ENCODE assay signal across 7 mouse cellular contexts in the genomic region with DNA sequence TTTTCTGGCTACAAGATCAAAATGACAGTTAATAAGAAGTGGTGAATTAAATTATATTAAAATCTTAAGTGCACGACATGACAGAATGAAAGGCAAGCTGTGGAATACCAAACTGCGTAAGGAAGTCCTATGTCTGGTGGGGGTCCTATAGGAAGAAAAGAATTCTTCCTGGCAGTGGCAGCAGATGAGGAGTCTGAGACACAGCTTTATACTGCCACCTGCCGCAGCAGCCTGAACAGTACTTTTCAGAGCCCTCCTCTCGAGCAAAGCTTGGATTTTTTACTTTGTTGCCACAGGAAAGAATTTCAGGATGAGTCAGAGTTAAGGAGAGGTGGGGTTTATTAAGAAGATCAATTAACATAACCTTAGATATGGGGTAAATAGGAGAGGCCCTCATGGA. TPM values are rescaled to one million over a fixed set of nuclear protein-coding genes. Genes with fewer than 3 reads are reported as not detected.
DNase-seq lines count a peak whose midpoint lies in the region; ATAC-seq and TF ChIP-seq lines count a peak whose summit lies in the region.

No protein-coding gene starts in this region.

- no peak overlapping the region for H3K4me3 ChIP-seq in heart, embryonic 12.5 days
- no peak overlapping the region for H3K4me3 ChIP-seq in forebrain, postnatal 0 days (ENCODE audit: low read depth, low read length)

- no peaks in the 10 kb centered on the region for H3K27me3 ChIP-seq in heart, embryonic 12.5 days (replicated peaks)
- no peaks in the 10 kb centered on the region for H3K27me3 ChIP-seq in forebrain, postnatal 0 days (ENCODE audit: insufficient read depth, low read length)

- ATAC-seq in heart, embryonic 12.5 days (ENCODE audit: insufficient number of reproducible peaks, low FRiP score), result no peak
- ATAC-seq in forebrain, postnatal 0 days, result peak; percentile 85

- peak; percentile 13 to 16 for DNase-seq in heart, postnatal 36 days
- DNase-seq in right cerebral cortex, adult 2 months (ENCODE audit: low spot score in 2 of 2), result peak; percentile 6 to 10
- no peak for DNase-seq in right cerebral cortex, adult 18-20 months
- peak; percentile 57 for DNase-seq in forebrain, postnatal 0 days
- DNase-seq in right cerebral cortex, postnatal 14 days, result peak; percentile 42
- DNase-seq in spleen, postnatal 10 days (ENCODE audit: low spot score in 2 of 2), result no peak

- H3K4me1 ChIP-seq in heart, embryonic 12.5 days (replicated peaks), result no peaks in the 10 kb centered on the region
- H3K4me1 ChIP-seq in forebrain, postnatal 0 days (ENCODE audit: insufficient read depth), result no peaks in the 10 kb centered on the region

- peak; percentile 67 for TF ChIP-seq CTCF in forebrain, postnatal 0 days (IDR thresholded peaks at IDR 0.05; ENCODE audit: low read depth)

- no peaks in the 10 kb centered on the region for H3K36me3 ChIP-seq in heart, embryonic 12.5 days
- H3K36me3 ChIP-seq in forebrain, postnatal 0 days (ENCODE audit: insufficient read depth), result no peaks in the 10 kb centered on the region

- no peak overlapping the region for H3K27ac ChIP-seq in heart, embryonic 12.5 days (ENCODE audit: poor library complexity, severe bottlenecking)
- no peak overlapping the region for H3K27ac ChIP-seq in forebrain, postnatal 0 days (ENCODE audit: low read depth, low read length)

- H3K4me2 ChIP-seq in heart, embryonic 12.5 days, result no peak overlapping the region
- H3K4me2 ChIP-seq in forebrain, postnatal 0 days (ENCODE audit: low read depth), result no peak overlapping the region

- H3K9ac ChIP-seq in heart, embryonic 12.5 days, result no peak overlapping the region
- H3K9ac ChIP-seq in forebrain, postnatal 0 days, result no peak overlapping the region

- H3K9me3 ChIP-seq in heart, embryonic 12.5 days (replicated peaks), result no peaks in the 10 kb centered on the region
- no peaks in the 10 kb centered on the region for H3K9me3 ChIP-seq in forebrain, postnatal 0 days (ENCODE audit: low read length)

- 28% methylated on average over 4 of the region's 4 CpGs for WGBS in heart, embryonic 12.5 days
- WGBS in forebrain, postnatal 0 days, result 27% methylated on average over 4 of the region's 4 CpGs

- intact Hi-C loops in heart, postnatal 36 days (cut with DNase I), result loop anchor here (1.0 to 5.0 kb wide), 3 partner anchors 71 to 320 kb away; no protein-coding TSS in a partner anchor

RNA-seq across cellular contexts. Expression of a gene that starts 11.5 kb away (rescaled TPM):
- total RNA-seq in heart, postnatal 36 days (2021), result 1 to 10 TPM; 9.4 to 9.6 TPM
- polyA plus RNA-seq in heart, embryonic 12.5 days (2016; fragmentation: Nextera tagmentation; extraction: Ambion mirVana), result 3.8 and 4.1 TPM in 2 replicates
- 3.7 and 5.0 TPM in 2 replicates for total RNA-seq in forebrain, postnatal 0 days (2014; rRNA removed)
- 1.5 and 2.7 TPM in 2 replicates for polyA plus RNA-seq in forebrain, postnatal 0 days (2015; fragmentation: Nextera tagmentation; extraction: Ambion mirVana)

RNA-seq across cellular contexts. Expression of a gene that starts 15.7 kb away (rescaled TPM):
- 10 to 100 TPM; 20.4 to 24.4 TPM for total RNA-seq in heart, postnatal 36 days (2021)
- 68.7 and 73.6 TPM in 2 replicates for polyA plus RNA-seq in heart, embryonic 12.5 days (2016; fragmentation: Nextera tagmentation; extraction: Ambion mirVana)
- total RNA-seq in forebrain, postnatal 0 days (2014; rRNA removed), result 73.1 and 73.5 TPM in 2 replicates
- polyA plus RNA-seq in forebrain, postnatal 0 days (2015; fragmentation: Nextera tagmentation; extraction: Ambion mirVana), result 164 and 177 TPM in 2 replicates

Comparison
In these comparisons a context has a peak if more than half of its experiments do, and no peak if none do; other contexts are left out.
1. DNase-seq: peak in heart, postnatal 36 days (2 of 2), right cerebral cortex, adult 2 months (2 of 2), forebrain, postnatal 0 days (single experiment) and right cerebral cortex, postnatal 14 days (single experiment); none in right cerebral cortex, adult 18-20 months (single experiment) and spleen, postnatal 10 days (0 of 2).